Mouse (Mus musculus) kidney, embryonic 14.5 days (tissue): Measurements from ENCODE around the gene Ifitm5. TPM values are rescaled to one million over a fixed set of nuclear protein-coding genes. Genes with fewer than 3 reads are reported as not detected.

Source experiments
- ATAC-seq: fragments of 200-750 bp; cut with Nextera tagmentation; 2 replicates; pipeline ENCODE4 v1.8.0; 2017; ENCODE audit warnings: moderate number of reproducible peaks, mild to moderate bottlenecking, moderate TSS enrichment, moderate library complexity; ENCODE audit not compliant: low FRiP score, low TSS enrichment
- H3K27ac ChIP-seq: fragments of 300-500 bp; sonication (generic); 2 replicates; pipeline ENCODE4 v1.5.1; 2014; ENCODE audit warnings: low read depth, mild to moderate bottlenecking, low read length, moderate library complexity, mixed read lengths
- H3K27me3 ChIP-seq: fragments of 300-500 bp; sonication (generic); 2 replicates; pipeline ENCODE4 v1.6.1; 2014; ENCODE audit warnings: mild to moderate bottlenecking, low read length; ENCODE audit not compliant: control insufficient read depth, insufficient read depth
- H3K36me3 ChIP-seq: fragments of 300-500 bp; sonication (generic); 2 replicates; pipeline ENCODE4 v1.6.1; 2014; ENCODE audit warnings: low read length, mixed read lengths; ENCODE audit not compliant: control insufficient read depth, insufficient read depth
- H3K4me1 ChIP-seq: fragments of 300-500 bp; sonication (generic); 2 replicates; pipeline ENCODE4 v1.6.1; 2014; ENCODE audit warnings: low read length, mixed read lengths; ENCODE audit not compliant: control insufficient read depth, insufficient read depth
- H3K4me2 ChIP-seq: fragments of 300-500 bp; sonication (generic); replicated peaks from 2 replicates; pipeline ENCODE4 v1.6.1; 2014; ENCODE audit warnings: low read depth, mild to moderate bottlenecking, low read length
- H3K4me3 ChIP-seq: fragments of 300-500 bp; sonication (generic); 2 replicates; pipeline ENCODE4 v1.5.1; 2014; ENCODE audit warnings: mild to moderate bottlenecking, low read length
- H3K9ac ChIP-seq: fragments of 300-500 bp; sonication (generic); 2 replicates; pipeline ENCODE4 v1.6.1; 2014; ENCODE audit warnings: low read depth, mild to moderate bottlenecking, low read length, moderate library complexity
- H3K9me3 ChIP-seq: fragments of 300-500 bp; sonication (generic); 2 replicates; pipeline ENCODE4 v1.6.1; 2016; ENCODE audit warnings: low read length; ENCODE audit not compliant: control insufficient read depth
- WGBS: fragments of 180-500 bp; shearing (Covaris S2); extraction: QIAGEN DNeasy Blood & Tissue Kit; methylation state at CpG from one replicate; pipeline ENCODE4 v1.1.7; 2014; 5-methylcytosine and 5-hydroxymethylcytosine counted together
- polyA plus RNA-seq: library from polyadenylated mRNA; unstranded; fragments of >200 nt; fragmentation: Nextera tagmentation; extraction: Ambion mirVana; gene quantifications from 2 replicates; pipeline ENCODE4 v1.2.1, GENCODE M21; 2014

The Ifitm5 gene
- polyA plus RNA-seq, 1 experiment from 2014 or later: 2.6 TPM

DNA sequence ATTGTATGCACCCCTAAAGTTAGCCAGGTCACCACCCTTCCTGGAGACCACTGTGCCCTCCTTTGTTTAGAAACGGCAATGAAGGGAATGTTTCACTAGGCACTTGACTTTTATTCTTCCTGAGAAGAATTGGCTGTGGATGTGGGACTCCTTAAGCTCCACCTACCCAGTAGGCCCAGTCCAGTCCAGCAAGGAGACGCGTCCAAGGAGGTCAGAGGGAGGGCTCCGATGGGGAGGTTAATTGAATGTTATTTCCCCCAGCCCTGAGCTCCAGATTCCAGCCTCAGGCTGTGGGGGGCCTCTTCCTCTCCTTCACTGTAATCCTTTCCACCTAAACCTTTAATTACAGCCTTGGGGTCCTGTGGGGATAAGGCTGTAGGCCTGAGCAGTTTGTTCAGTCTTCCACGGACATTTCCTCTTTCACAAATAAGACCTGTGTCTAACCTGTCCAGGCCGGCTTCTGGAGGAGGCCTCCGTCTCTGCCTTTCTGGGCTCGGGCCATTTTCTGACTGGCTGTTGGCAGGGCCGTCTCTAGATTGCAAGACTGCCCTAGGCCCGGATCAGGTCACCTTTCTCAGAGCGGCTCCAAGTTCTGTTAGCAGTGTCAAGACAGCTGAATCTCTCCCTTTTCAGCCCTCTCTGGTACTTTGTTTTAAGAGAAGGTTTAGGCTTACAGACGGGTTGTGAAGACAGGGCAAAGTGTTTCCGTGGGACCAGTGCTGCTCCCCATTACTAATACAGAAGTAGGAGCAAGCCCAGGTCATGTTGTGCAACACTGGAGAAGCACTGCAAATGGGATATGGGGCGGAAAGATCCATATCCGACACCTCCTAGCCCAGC, 47.8 kb downstream of the Ifitm5 start:
- no peak for ATAC-seq
- H3K9ac ChIP-seq: 0 out of 2 replicates have a peak overlapping the region, but pooled peaks have one; percentile 12
- H3K36me3 ChIP-seq: peaks cover 24% of the 10 kb centered on the region
- H3K4me2 ChIP-seq: no peak overlapping the region
- WGBS: 68% methylated on average over 15 of the region's 15 CpGs
- H3K4me3 ChIP-seq: no peak overlapping the region
- no peaks in the 10 kb centered on the region for H3K9me3 ChIP-seq
- H3K27ac ChIP-seq: no peak overlapping the region
- H3K27me3 ChIP-seq: no peaks in the 10 kb centered on the region
- H3K4me1 ChIP-seq: no peaks in the 10 kb centered on the region

DNA sequence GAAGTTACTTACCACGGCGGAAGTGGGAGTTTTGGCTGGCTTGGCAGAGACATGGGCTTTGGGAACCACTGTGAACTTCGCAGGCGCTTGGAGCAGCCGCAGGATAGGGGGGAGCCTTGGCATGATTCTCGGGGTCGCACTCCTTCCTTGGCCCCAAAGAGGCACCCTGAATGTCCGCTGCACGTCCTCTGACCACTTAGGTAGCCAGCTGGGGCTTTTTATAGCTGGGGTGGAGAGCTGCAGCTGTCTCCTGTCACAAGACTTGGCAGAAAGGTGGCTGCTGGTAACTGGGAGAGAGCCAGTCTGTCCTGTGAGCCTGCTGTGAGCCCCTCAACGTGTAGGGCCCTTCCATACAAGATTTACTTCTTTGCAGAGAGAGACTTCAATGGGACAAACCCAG, 49.9 kb downstream of the Ifitm5 start, which contains the start of gene Cox8b:
TSS of gene Cox8b (minus strand) at position 227 of the 400 bp plus-strand sequence.
- Histone ChIP-seq H3K27me3 (no peaks in the 10 kb centered on the region), H3K9ac (no peak within 1 kb of the TSS), H3K9me3 (no peaks in the 10 kb centered on the region), H3K4me1 (no peaks in the 10 kb centered on the region), H3K36me3 (peaks cover 31% of the 10 kb centered on the region), H3K27ac (no peak within 1 kb of the TSS), H3K4me3 (no peak within 1 kb of the TSS), H3K4me2 (no peak within 1 kb of the TSS)
- ATAC-seq: no peak
- WGBS: 69% methylated on average over 10 of the region's 10 CpGs

DNA sequence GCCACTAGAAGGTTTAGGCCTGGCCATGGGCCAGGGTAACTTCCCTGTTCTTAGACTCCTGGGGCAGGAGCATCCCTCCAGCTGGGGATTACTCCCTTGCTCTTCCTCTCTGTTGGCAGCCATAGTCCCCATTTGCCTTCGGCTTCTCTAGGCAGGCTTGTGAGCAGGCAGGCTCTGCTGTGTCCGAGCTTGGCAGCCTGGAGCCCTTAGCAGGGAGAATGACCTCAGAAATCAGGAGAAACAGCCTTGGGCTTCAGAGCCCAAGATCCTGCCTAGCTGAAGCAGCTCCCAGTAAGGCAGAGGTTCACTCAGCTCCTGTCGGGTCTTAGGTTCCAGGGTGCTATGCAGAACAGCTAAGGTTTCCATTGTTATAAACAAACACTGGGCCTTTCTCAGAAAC, 51.0 kb downstream of the Ifitm5 start:
- WGBS: 75% methylated on average over 3 of the region's 3 CpGs
- Histone ChIP-seq H3K27me3 (no peaks in the 10 kb centered on the region), H3K9ac (no peak overlapping the region), H3K4me2 (no peak overlapping the region), H3K9me3 (no peaks in the 10 kb centered on the region), H3K36me3 (peaks cover 39% of the 10 kb centered on the region), H3K27ac (no peak overlapping the region), H3K4me3 (no peak overlapping the region), H3K4me1 (no peaks in the 10 kb centered on the region)
- no peak for ATAC-seq

Other genes starting within 250 kb of the Ifitm5 start
- 0.12 TPM in 1 of 2 replicates, not detected in the other for gene Cyp2e1, start 186.6 kb downstream of the Ifitm5 start, polyA plus RNA-seq
- 0.28 TPM in 1 of 2 replicates, not detected in the other for gene Syce1, start 162.4 kb downstream of the Ifitm5 start, polyA plus RNA-seq
- gene Zfp941, start 128.1 kb downstream of the Ifitm5 start, polyA plus RNA-seq: 1.4 and 2.1 TPM in 2 replicates
- 0.85 TPM in 1 of 2 replicates, not detected in the other for gene Urah, start 115.3 kb downstream of the Ifitm5 start, polyA plus RNA-seq
- gene Scgb1c1, start 104.7 kb downstream of the Ifitm5 start, polyA plus RNA-seq: not detected in 2 replicates
- not detected in 2 replicates for gene Odf3, start 102.5 kb downstream of the Ifitm5 start, polyA plus RNA-seq
- not detected in 2 replicates for gene Gm45785, start 94.0 kb downstream of the Ifitm5 start, polyA plus RNA-seq
- gene Ric8a, start 93.3 kb downstream of the Ifitm5 start, polyA plus RNA-seq: 40.8 and 49.4 TPM in 2 replicates
- gene Bet1l, start 92.7 kb downstream of the Ifitm5 start, polyA plus RNA-seq: 38.6 and 41.7 TPM in 2 replicates
- gene Psmd13, start 68.3 kb downstream of the Ifitm5 start, polyA plus RNA-seq: 148 and 226 TPM in 2 replicates
- 22.8 and 26.2 TPM in 2 replicates for gene Sirt3, start 68.0 kb downstream of the Ifitm5 start, polyA plus RNA-seq
- gene Cox8b, start 49.8 kb downstream of the Ifitm5 start, polyA plus RNA-seq: not detected in 2 replicates
- gene Nlrp6, start 29.4 kb downstream of the Ifitm5 start, polyA plus RNA-seq: 0.17 and 0.61 TPM in 2 replicates
- 15.9 and 20.5 TPM in 2 replicates for gene Pgghg, start 8.9 kb downstream of the Ifitm5 start, polyA plus RNA-seq
- gene Gm45717, start 5.6 kb upstream of the Ifitm5 start, polyA plus RNA-seq: not detected in 2 replicates
- 1,039 and 1,151 TPM in 2 replicates for gene Ifitm2, start 5.7 kb upstream of the Ifitm5 start, polyA plus RNA-seq
- gene Ifitm1, start 16.9 kb upstream of the Ifitm5 start, polyA plus RNA-seq: 54.4 and 61.4 TPM in 2 replicates
- gene Ifitm3, start 60.5 kb upstream of the Ifitm5 start, polyA plus RNA-seq: 154 and 166 TPM in 2 replicates
- gene Ifitm6, start 67.6 kb upstream of the Ifitm5 start, polyA plus RNA-seq: 0.84 and 1.6 TPM in 2 replicates
- gene Gm17387, start 78.8 kb upstream of the Ifitm5 start, polyA plus RNA-seq: not detected in 2 replicates
- 13.7 and 14.4 TPM in 2 replicates for gene B4galnt4, start 110.8 kb upstream of the Ifitm5 start, polyA plus RNA-seq
- gene Pkp3, start 127.9 kb upstream of the Ifitm5 start, polyA plus RNA-seq: 4.0 and 4.3 TPM in 2 replicates
- 9.5 and 11.7 TPM in 2 replicates for gene Sigirr, start 150.3 kb upstream of the Ifitm5 start, polyA plus RNA-seq
- gene Ano9, start 167.5 kb upstream of the Ifitm5 start, polyA plus RNA-seq: 3.0 and 4.4 TPM in 2 replicates
- gene Ptdss2, start 172.1 kb upstream of the Ifitm5 start, polyA plus RNA-seq: 58.4 and 63.1 TPM in 2 replicates
- gene Rnh1, start 222.6 kb upstream of the Ifitm5 start, polyA plus RNA-seq: 116 and 122 TPM in 2 replicates
- 97.2 and 97.8 TPM in 2 replicates for gene Hras, start 243.7 kb upstream of the Ifitm5 start, polyA plus RNA-seq
- 6.7 and 9.5 TPM in 2 replicates for gene Lrrc56, start 243.9 kb upstream of the Ifitm5 start, polyA plus RNA-seq